27 mouse cellular contexts compared by ENCODE assay signal in the genomic region with DNA sequence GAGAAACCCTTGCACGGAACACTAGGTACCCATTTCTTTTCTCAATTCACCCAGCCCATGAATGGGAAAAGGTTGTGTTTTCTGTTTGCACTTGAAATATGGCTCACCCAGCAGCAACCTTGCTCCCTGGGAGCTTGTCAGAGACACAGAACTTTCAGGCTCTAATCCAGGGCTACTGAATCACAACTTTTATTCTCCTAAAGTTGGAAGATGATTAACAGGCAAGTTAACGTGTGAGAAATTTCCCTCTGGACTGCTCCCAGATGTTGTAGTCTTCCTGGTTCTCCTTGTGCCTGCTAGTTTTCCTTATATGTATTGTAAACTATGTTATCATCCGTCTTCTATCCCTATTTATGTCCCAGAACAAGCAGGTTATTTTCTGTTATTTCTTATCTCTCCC.
DNase-seq lines count a peak whose midpoint lies in the region; ATAC-seq and TF ChIP-seq lines count a peak whose summit lies in the region.
"Had no signal": no experiment of that assay in that cellular context is flagged by ENCODE, and none has a peak within 500 bp of the region (broad histone marks: within the 10 kb centered on the region; RNA-seq: fewer than 3 reads in every experiment).

No protein-coding gene starts in this region.

- no peaks in the 10 kb centered on the region for H3K4me1 ChIP-seq in kidney, adult 2 months (ENCODE audit: control insufficient read depth, insufficient read depth, low read length)
- H3K4me1 ChIP-seq in kidney, embryonic 16.5 days (ENCODE audit: insufficient read depth, low read length) = no peaks in the 10 kb centered on the region
- H3K4me1 ChIP-seq in kidney, postnatal 0 days (replicated peaks; ENCODE audit: insufficient read depth, low read length) = no peaks in the 10 kb centered on the region
- H3K4me1 ChIP-seq: embryonic facial prominence, embryonic 13.5 days; embryonic facial prominence, embryonic 15.5 days; forebrain, embryonic 10.5 days; forebrain, embryonic 12.5 days had no signal

- TF ChIP-seq POLR2A in kidney, adult 2 months (IDR thresholded peaks at IDR 0.05; ENCODE audit: low read depth, low read length) = no peak

- no peak overlapping the region for H3K27ac ChIP-seq in kidney, adult 2 months (ENCODE audit: insufficient read depth, low read depth, low read length)
- H3K27ac ChIP-seq in kidney, embryonic 16.5 days (ENCODE audit: low read length) = no peak overlapping the region
- H3K27ac ChIP-seq in kidney, postnatal 0 days = no peak overlapping the region
- peak overlapping the region; percentile 46; the same call in 1 of the 2 replicates for H3K27ac ChIP-seq in layer of hippocampus, adult 2 months
- H3K27ac ChIP-seq: embryonic facial prominence, embryonic 13.5 days; embryonic facial prominence, embryonic 15.5 days; forebrain, embryonic 10.5 days; forebrain, embryonic 12.5 days had no signal

- no peak overlapping the region for H3K4me3 ChIP-seq in kidney, adult 2 months (ENCODE audit: insufficient read depth, low read depth, low read length)
- no peak overlapping the region for H3K4me3 ChIP-seq in kidney, embryonic 16.5 days (ENCODE audit: low read length)
- no peak overlapping the region for H3K4me3 ChIP-seq in kidney, postnatal 0 days (replicated peaks; ENCODE audit: low read depth, low read length)
- H3K4me3 ChIP-seq in layer of hippocampus, adult 2 months = no peak overlapping the region
- H3K4me3 ChIP-seq: embryonic facial prominence, embryonic 13.5 days; embryonic facial prominence, embryonic 15.5 days; erythroblast, embryonic 14.5 days; forebrain, embryonic 10.5 days; forebrain, embryonic 12.5 days had no signal

- DNase-seq in adrenal gland, adult (ENCODE audit: inconsistent age in 2 of 2, low spot score in 1 of 2) = peak; percentile 14 to 46
- no peak for DNase-seq in adrenal gland, postnatal 10 days
- DNase-seq in kidney, adult 2 months = peak; percentile 63
- DNase-seq in kidney, postnatal 0 days (ENCODE audit: low spot score) = peak; percentile 12
- DNase-seq in kidney, adult 11 months = no peak
- no peak for DNase-seq in layer of hippocampus, adult 2 months (ENCODE audit: low spot score in 2 of 2)
- no peak for DNase-seq in layer of hippocampus, adult 9-11 months
- DNase-seq: adrenal gland, postnatal 14 days; B cell, adult 2 months; cerebellum, adult 11 months; cerebellum, adult 18-20 months; cerebellum, adult 8-10 months; cerebellum, adult 9-11 months; cerebellum, postnatal 14 days; cerebellum, postnatal 36 days; embryo, embryonic 11 days had no signal

- WGBS in kidney, adult 2 months = 45% methylated on average over 3 of the region's 3 CpGs
- WGBS in kidney, embryonic 16.5 days = 66% methylated on average over 3 of the region's 3 CpGs
- 69% methylated on average over 3 of the region's 3 CpGs for WGBS in kidney, postnatal 0 days

- H3K4me2 ChIP-seq in kidney, embryonic 16.5 days (replicated peaks; ENCODE audit: low read depth, low read length) = no peak overlapping the region
- no peak overlapping the region for H3K4me2 ChIP-seq in kidney, postnatal 0 days (ENCODE audit: low read length)
- H3K4me2 ChIP-seq: embryonic facial prominence, embryonic 13.5 days; embryonic facial prominence, embryonic 15.5 days; forebrain, embryonic 12.5 days had no signal

- no peak overlapping the region for H3K9ac ChIP-seq in kidney, embryonic 16.5 days (replicated peaks; ENCODE audit: low read length)
- no peak overlapping the region for H3K9ac ChIP-seq in kidney, postnatal 0 days (ENCODE audit: low read depth, low read length)
- H3K9ac ChIP-seq: embryonic facial prominence, embryonic 13.5 days; embryonic facial prominence, embryonic 15.5 days; forebrain, embryonic 12.5 days had no signal

- TF ChIP-seq CTCF in kidney, adult 2 months (conservative IDR thresholded peaks at IDR 0.05; ENCODE audit: insufficient read depth, insufficient read length, low read depth, low read length) = no peak
- TF ChIP-seq CTCF in kidney, postnatal 0 days (IDR thresholded peaks at IDR 0.05; ENCODE audit: low read depth) = no peak
- TF ChIP-seq CTCF in layer of hippocampus, adult 2 months (conservative IDR thresholded peaks at IDR 0.05) = no peak

- no peak for ATAC-seq in kidney, embryonic 16.5 days (ENCODE audit: low FRiP score, low TSS enrichment)
- no peak for ATAC-seq in kidney, postnatal 0 days (replicated peaks; ENCODE audit: low FRiP score, low read depth)
- ATAC-seq: CD4-positive, CD25-positive, alpha-beta regulatory T cell, adult 4 months; forebrain, embryonic 14.5 days; forebrain, embryonic 16.5 days had no signal

- H3K27me3 ChIP-seq in kidney, adult 2 months (replicated peaks; ENCODE audit: control insufficient read depth, insufficient read depth, low read length) = no peaks in the 10 kb centered on the region
- no peaks in the 10 kb centered on the region for H3K27me3 ChIP-seq in kidney, embryonic 16.5 days (ENCODE audit: insufficient read depth, low read length)
- H3K27me3 ChIP-seq in kidney, postnatal 0 days (ENCODE audit: insufficient read depth, low read length) = no peaks in the 10 kb centered on the region
- H3K27me3 ChIP-seq: CH12.LX; embryonic facial prominence, embryonic 13.5 days; embryonic facial prominence, embryonic 15.5 days; forebrain, embryonic 12.5 days had no signal

- H3K36me3 ChIP-seq in kidney, adult 2 months (ENCODE audit: control insufficient read depth, insufficient read depth, low read length) = no peaks in the 10 kb centered on the region
- H3K36me3 ChIP-seq in kidney, embryonic 16.5 days (ENCODE audit: insufficient read depth, low read length) = no peaks in the 10 kb centered on the region
- H3K36me3 ChIP-seq in kidney, postnatal 0 days (ENCODE audit: insufficient read depth, low read length) = no peaks in the 10 kb centered on the region
- H3K36me3 ChIP-seq: embryonic facial prominence, embryonic 13.5 days; embryonic facial prominence, embryonic 15.5 days; forebrain, embryonic 10.5 days; forebrain, embryonic 12.5 days; G1E had no signal

- no peaks in the 10 kb centered on the region for H3K9me3 ChIP-seq in kidney, embryonic 16.5 days (ENCODE audit: low read length)
- H3K9me3 ChIP-seq in kidney, postnatal 0 days (replicated peaks; ENCODE audit: low read length) = no peaks in the 10 kb centered on the region
- H3K9me3 ChIP-seq: embryonic facial prominence, embryonic 13.5 days; embryonic facial prominence, embryonic 15.5 days; forebrain, embryonic 10.5 days; forebrain, embryonic 12.5 days had no signal

Comparison
In these comparisons a context has a peak if more than half of its experiments do, and no peak if none do; other contexts are left out.
1. DNase-seq: peak in adrenal gland, adult (2 of 2), kidney, adult 2 months (single experiment) and kidney, postnatal 0 days (single experiment); none in adrenal gland, postnatal 10 days (single experiment), kidney, adult 11 months (single experiment), layer of hippocampus, adult 2 months (0 of 2) and layer of hippocampus, adult 9-11 months (single experiment).